Mouse (Mus musculus) limb, embryonic 12.5 days (tissue): ENCODE results near the gene Tbc1d1. TPM values are rescaled to one million over a fixed set of nuclear protein-coding genes. Genes with fewer than 3 reads are reported as not detected.
A peak's percentile ranks its signal among the peaks of the same experiment; 100 is the strongest.
"Not testable (repeated sequence)": the region's sequence is repeated elsewhere in the genome, so short reads cannot be mapped to it uniquely, and the experiment has no call there.

Experiments used
- ATAC-seq: fragments of 200-750 bp; cut with Nextera tagmentation; 2 replicates; pipeline ENCODE4 v1.8.0; 2017; ENCODE audit warnings: low read depth, moderate TSS enrichment; ENCODE audit not compliant: insufficient number of reproducible peaks, insufficient read depth, low FRiP score, low TSS enrichment
- H3K27ac ChIP-seq: fragments of 300-500 bp; sonication (generic); 2 replicates; pipeline ENCODE4 v1.5.1; 2016; ENCODE audit warnings: mild to moderate bottlenecking, moderate library complexity
- H3K27me3 ChIP-seq: fragments of 300-500 bp; sonication (generic); 2 replicates; pipeline ENCODE4 v1.6.1; 2016; ENCODE audit warnings: mild to moderate bottlenecking, moderate library complexity
- H3K36me3 ChIP-seq: fragments of 300-500 bp; sonication (generic); 2 replicates; pipeline ENCODE4 v1.6.1; 2016; ENCODE audit warnings: mild to moderate bottlenecking, moderate library complexity
- H3K4me1 ChIP-seq: fragments of 300-500 bp; sonication (generic); replicated peaks from 2 replicates; pipeline ENCODE4 v1.6.1; 2016
- H3K4me2 ChIP-seq: fragments of 300-500 bp; sonication (generic); 2 replicates; pipeline ENCODE4 v1.6.1; 2016; ENCODE audit warnings: mild to moderate bottlenecking, moderate library complexity
- H3K4me3 ChIP-seq: fragments of 300-500 bp; sonication (generic); replicated peaks from 2 replicates; pipeline ENCODE4 v1.5.1; 2016; ENCODE audit warnings: mild to moderate bottlenecking
- H3K9ac ChIP-seq: fragments of 300-500 bp; sonication (generic); replicated peaks from 2 replicates; pipeline ENCODE4 v1.6.1; 2016; ENCODE audit warnings: mild to moderate bottlenecking, moderate library complexity
- H3K9me3 ChIP-seq: fragments of 300-500 bp; sonication (generic); 2 replicates; pipeline ENCODE4 v1.6.1; 2016; ENCODE audit warnings: mild to moderate bottlenecking, moderate library complexity
- WGBS: fragments of 180-500 bp; shearing (Covaris S2); methylation state at CpG from one replicate; pipeline ENCODE4 v1.1.7; 2016; 5-methylcytosine and 5-hydroxymethylcytosine counted together
- polyA plus RNA-seq: library from polyadenylated mRNA; unstranded; fragments of >200 nt; fragmentation: Nextera tagmentation; extraction: Ambion mirVana; gene quantifications from 2 replicates; pipeline ENCODE4 v1.2.1, GENCODE M21; 2016

The Tbc1d1 gene
- polyA plus RNA-seq, 1 experiment from 2014 or later, result 32.8 TPM

- Histone ChIP-seq H3K4me3 (no peak overlapping the region), H3K4me2 (no peak overlapping the region), H3K36me3 (peaks cover 43% of the 10 kb centered on the region), H3K27ac (peak overlapping the region; percentile 79), H3K4me1 (peaks cover 20% of the 10 kb centered on the region), H3K9ac (no peak overlapping the region), H3K27me3 (no peaks in the 10 kb centered on the region), H3K9me3 (no peaks in the 10 kb centered on the region)
- 90% methylated on average over 12 of the region's 12 CpGs for WGBS
- no peak for ATAC-seq
Observed at GRCm38 (mm10) chr5:64324353-64324752, 168.2 kb downstream of the Tbc1d1 start.

GRCm38 (mm10) chr5:64324920-64325319 is 168.8 kb downstream of the Tbc1d1 start:
- Histone ChIP-seq H3K9ac (no peak overlapping the region), H3K27ac (peak overlapping the region; percentile 79), H3K4me3 (no peak overlapping the region), H3K4me1 (peaks cover 20% of the 10 kb centered on the region), H3K9me3 (no peaks in the 10 kb centered on the region), H3K36me3 (peaks cover 41% of the 10 kb centered on the region), H3K4me2 (no peak overlapping the region), H3K27me3 (no peaks in the 10 kb centered on the region)
- WGBS, result 76% methylated on average over 8 of the region's 8 CpGs
- no peak for ATAC-seq

- ATAC-seq, result no peak
- H3K9ac ChIP-seq, result no peak overlapping the region
- no peak overlapping the region for H3K4me2 ChIP-seq
- 84% methylated on average over 5 of the region's 5 CpGs for WGBS
- no peaks in the 10 kb centered on the region for H3K27me3 ChIP-seq
- peaks cover 37% of the 10 kb centered on the region for H3K36me3 ChIP-seq
- H3K4me1 ChIP-seq, result peaks cover 23% of the 10 kb centered on the region
- H3K4me3 ChIP-seq, result no peak overlapping the region
- peak overlapping the region; percentile 60 for H3K27ac ChIP-seq
- no peaks in the 10 kb centered on the region for H3K9me3 ChIP-seq
Observed at GRCm38 (mm10) chr5:64325741-64326355, 169.7 kb downstream of the Tbc1d1 start.

GRCm38 (mm10) chr5:64326427-64327181 is 170.5 kb downstream of the Tbc1d1 start:
- peak overlapping the region; percentile 60 for H3K27ac ChIP-seq
- no peak overlapping the region for H3K4me2 ChIP-seq
- H3K4me3 ChIP-seq, result no peak overlapping the region
- H3K9me3 ChIP-seq, result no peaks in the 10 kb centered on the region
- H3K4me1 ChIP-seq, result peaks cover 23% of the 10 kb centered on the region
- no peaks in the 10 kb centered on the region for H3K27me3 ChIP-seq
- no peak for ATAC-seq
- 71% methylated on average over 7 of the region's 7 CpGs for WGBS
- H3K9ac ChIP-seq, result no peak overlapping the region
- H3K36me3 ChIP-seq, result peaks cover 45% of the 10 kb centered on the region

- 59% methylated on average over 7 of the region's 7 CpGs for WGBS
- no peak overlapping the region for H3K4me2 ChIP-seq
- peaks cover 23% of the 10 kb centered on the region for H3K4me1 ChIP-seq
- no peak overlapping the region for H3K4me3 ChIP-seq
- H3K9ac ChIP-seq, result no peak overlapping the region
- peak overlapping the region; percentile 60; the same call in 1 of the 2 replicates for H3K27ac ChIP-seq
- no peak for ATAC-seq
- peaks cover 48% of the 10 kb centered on the region for H3K36me3 ChIP-seq
- no peaks in the 10 kb centered on the region for H3K27me3 ChIP-seq
- no peaks in the 10 kb centered on the region for H3K9me3 ChIP-seq
Observed at GRCm38 (mm10) chr5:64327212-64327902, 171.3 kb downstream of the Tbc1d1 start.

DNA sequence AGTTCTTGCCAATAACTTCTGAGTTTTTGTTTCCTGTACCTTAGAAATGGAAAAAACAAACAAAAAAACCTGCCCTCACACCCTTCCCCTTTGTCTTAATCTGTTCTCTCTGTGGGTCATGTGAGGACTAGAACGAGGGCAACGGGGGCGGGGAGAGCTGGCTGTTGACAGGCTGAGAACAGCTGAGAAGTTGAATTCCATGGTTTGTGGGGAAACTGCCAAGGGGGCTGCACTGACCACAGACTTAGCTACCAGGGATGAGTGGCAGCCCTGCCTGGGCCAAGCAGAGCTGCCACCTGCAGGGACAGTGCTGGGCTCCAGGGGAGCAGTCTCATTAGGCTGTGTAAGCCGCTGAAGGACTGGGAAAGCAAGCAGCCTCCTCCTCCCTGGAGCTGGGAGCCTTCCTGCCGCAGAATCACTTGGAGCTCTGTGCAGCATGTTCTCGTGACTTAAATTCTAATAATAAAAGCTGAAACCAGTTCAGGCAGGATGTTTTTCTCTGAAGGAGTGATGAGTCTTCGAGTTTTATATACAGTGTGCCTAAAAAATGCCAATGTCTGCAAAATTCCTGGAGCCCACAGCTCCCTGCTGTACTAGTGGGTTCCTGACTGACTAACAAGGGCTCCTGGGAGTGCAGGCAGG is 180.8 kb downstream of the Tbc1d1 start:
- Histone ChIP-seq H3K36me3 (peaks cover 37% of the 10 kb centered on the region), H3K4me1 (peaks cover 24% of the 10 kb centered on the region), H3K4me2 (no peak overlapping the region), H3K27ac (peak overlapping the region; percentile 66; the same call in 1 of the 2 replicates), H3K9ac (no peak overlapping the region), H3K27me3 (no peaks in the 10 kb centered on the region), H3K9me3 (no peaks in the 10 kb centered on the region), H3K4me3 (no peak overlapping the region)
- whole genome bisulfite sequencing, result 48% methylated on average over 7 of the region's 7 CpGs
- ATAC-seq, result no peak

GRCm38 (mm10) chr5:64338795-64339194 is 182.7 kb downstream of the Tbc1d1 start:
- not testable (repeated sequence) for H3K27me3 ChIP-seq, H3K4me3 ChIP-seq, H3K9ac ChIP-seq, ATAC-seq, H3K4me2 ChIP-seq, H3K9me3 ChIP-seq, H3K27ac ChIP-seq
- peaks cover 30% of the 10 kb centered on the region for H3K36me3 ChIP-seq
- 70% methylated on average over 6 of the region's 6 CpGs for WGBS
- peaks cover 32% of the 10 kb centered on the region for H3K4me1 ChIP-seq

- Histone ChIP-seq H3K27ac (no peak overlapping the region), H3K4me1 (peaks cover 40% of the 10 kb centered on the region), H3K4me3 (no peak overlapping the region), H3K36me3 (peaks cover 23% of the 10 kb centered on the region), H3K27me3 (no peaks in the 10 kb centered on the region), H3K4me2 (no peak overlapping the region), H3K9me3 (no peaks in the 10 kb centered on the region), H3K9ac (no peak overlapping the region)
- ATAC-seq, result no peak
- 64% methylated on average over 3 of the region's 3 CpGs for WGBS
Observed at GRCm38 (mm10) chr5:64340366-64340765, 184.3 kb downstream of the Tbc1d1 start.

DNA sequence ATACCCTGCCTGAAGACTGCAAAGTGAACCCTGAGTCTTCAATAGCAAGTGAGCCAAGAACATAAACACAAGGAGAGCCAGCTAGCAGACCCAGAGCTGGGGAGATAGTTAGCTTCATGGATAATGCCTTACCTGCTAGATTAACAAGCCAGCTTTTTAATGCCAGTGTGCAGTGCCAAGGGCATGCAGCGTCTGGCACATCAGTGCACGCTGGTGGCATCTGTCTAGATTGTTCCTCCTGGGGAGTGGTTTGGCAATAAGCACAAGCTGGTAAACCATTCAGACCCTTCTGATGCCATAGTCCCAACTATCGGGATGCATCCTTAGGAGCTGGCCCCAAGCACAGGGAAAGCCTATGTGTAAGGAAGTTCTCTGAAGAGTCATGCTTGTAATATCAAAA is 185.6 kb downstream of the Tbc1d1 start:
- Histone ChIP-seq H3K9me3 (no peaks in the 10 kb centered on the region), H3K4me3 (no peak overlapping the region), H3K27ac (no peak overlapping the region), H3K9ac (no peak overlapping the region), H3K4me1 (peaks cover 38% of the 10 kb centered on the region), H3K36me3 (peaks cover 25% of the 10 kb centered on the region; the same call in 1 of the 2 replicates), H3K4me2 (no peak overlapping the region), H3K27me3 (no peaks in the 10 kb centered on the region)
- WGBS, result 93% methylated on average over 3 of the region's 3 CpGs
- no peak for ATAC-seq

DNA sequence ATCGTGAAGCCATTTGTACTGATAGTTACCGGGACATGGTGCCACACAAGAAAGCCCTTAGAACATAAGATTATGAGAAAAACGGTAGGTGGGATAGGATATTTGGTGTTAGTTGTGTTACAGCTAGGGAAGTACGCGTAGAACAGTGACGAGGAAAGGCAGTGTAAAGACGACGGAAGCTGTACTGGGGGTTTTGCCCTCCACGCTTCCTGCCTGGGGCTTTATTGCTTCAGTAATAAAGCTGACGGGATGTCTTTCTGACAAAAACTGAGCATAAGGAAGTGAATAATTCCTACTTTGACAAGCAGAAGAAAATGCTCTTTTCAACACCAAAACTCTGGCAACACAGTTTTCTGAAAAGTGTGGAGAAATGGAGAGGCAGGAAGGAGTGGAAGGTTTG is 186.0 kb downstream of the Tbc1d1 start:
- Histone ChIP-seq H3K27me3 (no peaks in the 10 kb centered on the region), H3K4me3 (no peak overlapping the region), H3K4me2 (no peak overlapping the region), H3K4me1 (peaks cover 33% of the 10 kb centered on the region), H3K9ac (no peak overlapping the region), H3K27ac (peak overlapping the region; percentile 50; the same call in 1 of the 2 replicates), H3K36me3 (peaks cover 28% of the 10 kb centered on the region; the same call in 1 of the 2 replicates), H3K9me3 (no peaks in the 10 kb centered on the region)
- ATAC-seq, result no peak
- 64% methylated on average over 10 of the region's 10 CpGs for WGBS
